Mouse (Mus musculus) cortical plate, adult 2 months (tissue): ENCODE measurements around the gene Acot13. TPM values are rescaled to one million over a fixed set of nuclear protein-coding genes. Genes with fewer than 3 reads are reported as not detected.
A peak's percentile ranks its signal among the peaks of the same experiment; 100 is the strongest.

Experiments
- H3K27ac ChIP-seq: fragments of 200-500 bp; 2 replicates; pipeline ENCODE4 v1.5.1; 2012; ENCODE audit warnings: low read length, control low read depth, inconsistent platforms; ENCODE audit not compliant: insufficient read depth
- H3K4me1 ChIP-seq: fragments of 200-500 bp; 2 replicates; pipeline ENCODE4 v1.6.1; 2011; ENCODE audit warnings: low read length; ENCODE audit not compliant: control insufficient read depth, insufficient read depth
- H3K4me3 ChIP-seq: fragments of 200-500 bp; 2 replicates; pipeline ENCODE4 v1.5.1; 2011; ENCODE audit warnings: mild to moderate bottlenecking, low read length, control low read depth; ENCODE audit not compliant: insufficient read depth
- CTCF ChIP-seq: fragments of 200-500 bp; IDR thresholded peaks from 2 replicates; pipeline ENCODE4 v1.5.1; 2011; ENCODE audit warnings: mild to moderate bottlenecking, control low read depth, low read length; ENCODE audit not compliant: insufficient read depth; ENCODE audit errors: extremely low read depth
- POLR2A ChIP-seq: fragments of 200-500 bp; IDR thresholded peaks from 2 replicates; pipeline ENCODE4 v1.6.1; 2011; ENCODE audit warnings: mild to moderate bottlenecking, low read length, control low read depth; ENCODE audit not compliant: insufficient read depth; ENCODE audit errors: extremely low read depth
- polyA plus RNA-seq: library from polyadenylated mRNA; depleted of rRNA; stranded (reverse); fragments of >200 nt; gene quantifications from 2 replicates; pipeline ENCODE4 v1.2.3, GENCODE M21; 2012

Gene Acot13
- polyA plus RNA-seq, 1 experiment: 153 TPM

- H3K4me3 ChIP-seq: peak overlapping the region; percentile 77
Measured at GRCm38 (mm10) chr13:24832131-24832810, 931 bp upstream of the Acot13 start.

GRCm38 (mm10) chr13:24830756-24831352 lies 486 bp downstream of the Acot13 start:
- H3K27ac ChIP-seq: 0 out of 2 replicates have a peak overlapping the region, but pooled peaks have one; percentile 5

More at GRCm38 (mm10) chr13:24832131-24832810, 931 bp upstream of the Acot13 start:
- Histone ChIP-seq H3K27ac (no peak overlapping the region), H3K4me1 (no peaks in the 10 kb centered on the region; the same call in 1 of the 2 replicates)
- TF ChIP-seq CTCF (no peak), POLR2A (no peak)

GRCm38 (mm10) chr13:24826116-24826515 lies 5.2 kb downstream of the Acot13 start:
- no peak overlapping the region for H3K27ac ChIP-seq
- no peak overlapping the region for H3K4me3 ChIP-seq
- TF ChIP-seq POLR2A (no peak), CTCF (no peak)
- no peaks in the 10 kb centered on the region; the same call in 1 of the 2 replicates for H3K4me1 ChIP-seq

More at GRCm38 (mm10) chr13:24830756-24831352, 486 bp downstream of the Acot13 start:
- H3K4me3 ChIP-seq: peak overlapping the region; percentile 77
- no peaks in the 10 kb centered on the region; the same call in 1 of the 2 replicates for H3K4me1 ChIP-seq
- TF ChIP-seq CTCF: no peak
- no peak for TF ChIP-seq POLR2A

DNA sequence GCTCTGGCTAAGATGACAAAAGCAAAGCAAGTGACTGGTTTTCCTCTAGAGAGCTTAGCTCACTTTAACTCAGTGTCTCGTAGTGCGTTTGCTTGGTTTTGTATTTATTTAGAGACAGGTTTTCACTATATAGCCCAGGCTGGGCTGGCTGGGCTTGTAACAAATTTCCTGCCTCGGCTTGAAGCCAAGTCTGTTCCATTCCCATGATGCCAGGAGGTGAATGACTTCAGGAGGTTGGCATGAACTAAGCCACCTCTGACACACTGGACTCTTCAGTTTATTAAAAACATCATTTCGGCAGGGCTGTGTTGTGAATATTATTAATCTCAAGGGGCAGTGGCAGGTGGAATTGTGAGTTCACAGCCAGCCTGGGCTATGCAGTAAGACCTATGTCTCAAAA lies 5.8 kb downstream of the Acot13 start:
- H3K4me1 ChIP-seq: no peaks in the 10 kb centered on the region; the same call in 1 of the 2 replicates
- TF ChIP-seq POLR2A: no peak
- no peak for TF ChIP-seq CTCF
- no peak overlapping the region for H3K4me3 ChIP-seq
- H3K27ac ChIP-seq: no peak overlapping the region

DNA sequence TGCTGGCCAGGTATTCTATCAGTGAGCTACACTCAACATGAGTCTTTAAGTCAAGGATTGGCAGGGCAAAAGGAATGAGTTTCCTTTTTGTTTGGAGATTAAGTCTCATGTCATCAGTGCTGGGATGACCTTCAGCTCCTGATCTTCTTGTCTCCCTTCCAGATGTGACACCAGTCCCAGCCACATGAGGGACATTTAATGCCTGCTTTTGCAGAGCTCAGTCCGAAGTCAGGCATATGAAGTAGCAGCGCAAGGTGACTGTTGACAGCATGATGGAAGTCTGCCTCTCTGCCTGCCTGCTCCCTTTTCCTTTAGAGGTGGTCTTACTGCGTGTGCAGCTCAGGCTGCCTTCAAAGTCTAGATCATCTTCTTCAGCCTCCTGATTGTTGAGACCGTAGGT lies 6.7 kb downstream of the Acot13 start:
- Histone ChIP-seq H3K4me3 (no peak overlapping the region), H3K27ac (no peak overlapping the region)
- no peak for TF ChIP-seq POLR2A
- TF ChIP-seq CTCF: no peak

DNA sequence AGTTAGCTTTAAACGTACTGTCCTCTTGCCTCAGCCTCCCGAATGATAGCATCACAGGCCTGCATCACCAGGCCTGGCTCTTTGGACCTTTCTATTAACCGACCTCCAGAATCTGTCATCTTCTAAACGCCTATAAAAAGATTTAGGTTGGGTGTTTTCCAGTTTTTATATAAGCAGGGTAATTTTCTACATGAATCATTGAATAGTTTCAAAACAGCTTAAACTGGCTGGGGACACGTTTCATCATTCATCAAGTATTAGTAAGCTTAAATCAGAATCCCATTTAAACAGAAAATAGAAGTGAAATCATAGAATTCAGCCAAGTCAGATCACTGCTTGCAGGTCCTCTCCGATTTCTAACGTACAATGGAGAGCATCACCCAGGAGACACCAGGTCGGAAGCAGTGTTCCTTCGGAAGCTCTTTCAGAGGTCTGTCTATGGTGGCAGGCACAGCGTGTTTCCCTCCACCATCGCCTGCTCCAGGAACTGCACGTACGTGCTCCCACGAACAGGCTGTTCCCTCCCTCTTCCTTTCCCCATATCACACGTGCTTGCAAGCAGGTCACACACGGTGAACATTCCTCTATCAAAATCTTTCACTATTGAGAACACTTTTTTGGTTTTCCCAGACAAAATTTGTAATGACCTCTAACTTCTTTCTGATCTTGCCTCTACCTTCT lies 8.5 kb downstream of the Acot13 start:
- Histone ChIP-seq H3K4me1 (no peaks in the 10 kb centered on the region), H3K4me3 (no peak overlapping the region), H3K27ac (no peak overlapping the region; the same call in 1 of the 2 replicates)
- no peak for TF ChIP-seq POLR2A
- no peak for TF ChIP-seq CTCF

More for the DNA sequence above, 6.7 kb downstream of the Acot13 start:
- H3K4me1 ChIP-seq: no peaks in the 10 kb centered on the region

DNA sequence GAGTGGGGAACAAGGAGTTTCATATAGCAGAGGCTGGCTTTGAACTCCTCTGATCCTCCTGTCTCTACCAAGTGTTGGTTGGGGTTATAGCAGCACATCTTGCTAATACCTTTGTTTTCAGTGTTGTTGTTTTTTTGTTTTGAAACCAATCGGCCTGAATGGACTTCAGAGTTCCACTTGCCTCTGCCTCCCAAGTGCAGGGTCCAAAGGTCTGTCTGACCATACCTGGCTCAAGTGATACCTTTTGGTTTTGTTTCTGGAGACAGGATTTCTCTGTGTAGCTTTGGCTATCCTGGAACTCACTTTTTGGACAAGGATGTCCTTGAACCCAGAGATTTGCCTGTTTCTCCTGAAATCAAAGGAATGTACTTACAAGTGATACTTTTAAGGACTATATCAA lies 11.4 kb downstream of the Acot13 start:
- no peak for TF ChIP-seq POLR2A
- no peak for TF ChIP-seq CTCF
- H3K4me3 ChIP-seq: no peak overlapping the region
- H3K4me1 ChIP-seq: no peaks in the 10 kb centered on the region
- H3K27ac ChIP-seq: no peak overlapping the region

- TF ChIP-seq POLR2A: 0 out of 2 replicates have a peak, but pooled peaks have one; percentile 41
- no peak for TF ChIP-seq CTCF
- H3K4me3 ChIP-seq: no peak overlapping the region
- no peaks in the 10 kb centered on the region for H3K4me1 ChIP-seq
- no peak overlapping the region for H3K27ac ChIP-seq
Measured at GRCm38 (mm10) chr13:24816125-24817092, 14.9 kb downstream of the Acot13 start.

DNA sequence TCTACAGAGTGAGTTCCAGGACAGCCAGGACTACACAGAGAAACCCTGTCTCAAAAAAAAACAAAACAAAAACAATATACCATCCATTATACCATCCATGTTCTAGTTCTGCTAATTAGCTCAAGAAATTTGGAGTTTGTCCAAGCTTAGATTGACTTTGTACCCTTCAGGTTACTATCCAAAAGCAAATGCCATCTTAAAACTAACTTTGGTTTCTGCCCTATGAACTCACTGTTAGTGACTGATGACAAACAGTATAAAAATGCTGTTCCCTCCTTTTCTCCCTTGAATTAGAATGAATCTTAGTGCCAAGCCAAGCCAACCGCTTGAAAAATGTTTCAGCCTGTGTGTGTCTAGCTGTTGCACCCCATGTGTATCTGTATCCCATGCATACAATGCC lies 16.7 kb downstream of the Acot13 start:
- TF ChIP-seq POLR2A (no peak), CTCF (no peak)
- H3K4me3 ChIP-seq: no peak overlapping the region
- no peak overlapping the region for H3K27ac ChIP-seq
- no peaks in the 10 kb centered on the region for H3K4me1 ChIP-seq

- no peak for TF ChIP-seq CTCF
- TF ChIP-seq POLR2A: no peak
- no peaks in the 10 kb centered on the region for H3K4me1 ChIP-seq
- H3K27ac ChIP-seq: no peak overlapping the region
- no peak overlapping the region for H3K4me3 ChIP-seq
Measured at GRCm38 (mm10) chr13:24812521-24812920, 18.8 kb downstream of the Acot13 start.
